Mouse (Mus musculus) stomach, postnatal 0 days (tissue): ENCODE data around the gene Tapbp. TPM values are rescaled to one million over a fixed set of nuclear protein-coding genes. Genes with fewer than 3 reads are reported as not detected.

Experiments
- ATAC-seq: fragments of 200-750 bp; cut with Nextera tagmentation; 2 replicates; pipeline ENCODE4 v1.8.0; 2017; ENCODE audit not compliant: low FRiP score, low TSS enrichment
- DNase-seq: peaks from one replicate; pipeline ENCODE4 v3.0.0-alpha.2; 2016; ENCODE audit warnings: low spot score
- H3K27ac ChIP-seq: fragments of 300-500 bp; sonication (generic); replicated peaks from 2 replicates; pipeline ENCODE4 v1.5.1; 2014; ENCODE audit warnings: mild to moderate bottlenecking, control low read depth
- H3K27me3 ChIP-seq: fragments of 300-500 bp; sonication (generic); 2 replicates; pipeline ENCODE4 v1.6.1; 2014; ENCODE audit warnings: low read length; ENCODE audit not compliant: control insufficient read depth, insufficient read depth
- H3K36me3 ChIP-seq: fragments of 300-500 bp; sonication (generic); 2 replicates; pipeline ENCODE4 v1.6.1; 2014; ENCODE audit warnings: low read length, mixed read lengths; ENCODE audit not compliant: control insufficient read depth, insufficient read depth
- H3K4me1 ChIP-seq: fragments of 300-500 bp; sonication (generic); replicated peaks from 2 replicates; pipeline ENCODE4 v1.6.1; 2014; ENCODE audit warnings: antibody characterized with exemption; ENCODE audit not compliant: control insufficient read depth, insufficient read depth
- H3K4me2 ChIP-seq: fragments of 300-500 bp; sonication (generic); replicated peaks from 2 replicates; pipeline ENCODE4 v1.6.1; 2014; ENCODE audit warnings: low read depth, mild to moderate bottlenecking, control low read depth, moderate library complexity
- H3K4me3 ChIP-seq: fragments of 300-500 bp; sonication (generic); 2 replicates; pipeline ENCODE4 v1.5.1; 2014; ENCODE audit warnings: low read depth, low read length, control low read depth
- H3K9ac ChIP-seq: fragments of 300-500 bp; sonication (generic); 2 replicates; pipeline ENCODE4 v1.6.1; 2014; ENCODE audit warnings: mild to moderate bottlenecking, low read length, control low read depth, mixed read lengths
- H3K9me3 ChIP-seq: fragments of 300-500 bp; sonication (generic); 2 replicates; pipeline ENCODE4 v1.6.1; 2016; ENCODE audit warnings: low read length; ENCODE audit not compliant: control insufficient read depth
- CTCF ChIP-seq: IDR thresholded peaks from 2 replicates; pipeline ENCODE4 v1.5.1; 2016; ENCODE audit warnings: antibody characterized with exemption, low read depth, mild to moderate bottlenecking, moderate library complexity
- EP300 ChIP-seq: optimal IDR thresholded peaks from 2 replicates; pipeline ENCODE3; 2016; ENCODE audit warnings: antibody characterized with exemption
- WGBS: fragments of 180-500 bp; shearing (Covaris S2); extraction: QIAGEN DNeasy Blood & Tissue Kit; methylation state at CpG from one replicate; pipeline ENCODE4 v1.1.7; 2014; 5-methylcytosine and 5-hydroxymethylcytosine counted together
- polyA plus RNA-seq: library from polyadenylated mRNA; unstranded; fragments of >200 nt; fragmentation: Nextera tagmentation; extraction: Ambion mirVana; gene quantifications from 2 replicates; pipeline ENCODE4 v1.2.1, GENCODE M21; 2015

Tapbp gene
- polyA plus RNA-seq, 1 experiment from 2014 or later: 63.7 TPM

DNA sequence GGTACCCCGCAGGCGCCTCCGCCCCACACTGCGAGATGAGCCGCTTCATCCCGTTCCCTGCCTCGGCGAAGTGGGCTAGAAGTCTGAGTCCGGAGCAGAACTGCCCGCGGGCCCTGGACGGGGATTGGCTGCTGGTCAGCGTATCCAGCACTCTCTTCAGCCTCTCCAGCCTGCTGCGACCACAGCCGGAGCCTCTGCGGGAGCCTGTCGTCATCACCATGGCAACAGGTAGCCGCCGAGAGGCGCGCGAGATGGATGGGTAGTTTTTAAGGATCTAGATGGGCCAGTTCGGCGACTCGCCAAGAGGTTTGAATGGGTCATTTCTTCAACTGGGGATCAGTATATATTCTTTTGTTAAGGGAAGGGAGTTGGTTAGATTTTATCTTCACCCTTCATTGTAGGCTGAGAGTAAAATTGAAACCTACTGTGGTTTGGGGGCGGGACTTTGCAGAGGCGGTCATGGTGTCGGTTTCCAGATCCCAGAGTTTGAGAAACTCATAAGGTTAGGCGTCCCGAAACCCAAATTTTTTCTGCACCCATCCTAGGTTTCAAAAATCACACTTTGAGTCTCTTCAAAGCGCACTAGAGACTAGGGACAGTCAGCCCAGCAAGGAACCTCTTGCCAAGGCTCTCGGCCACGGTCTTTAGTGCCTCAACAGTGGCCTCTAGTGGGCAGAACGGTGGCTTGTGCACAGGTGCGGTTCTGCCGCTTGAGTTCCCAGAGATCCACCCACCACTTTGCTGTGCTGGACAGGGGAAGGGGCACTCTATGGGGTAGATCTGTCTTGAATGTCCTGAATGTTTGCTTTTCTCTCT is 4.8 kb downstream of the Tapbp start:
- Histone ChIP-seq H3K4me2 (peak overlapping the region; percentile 96), H3K27me3 (no peaks in the 10 kb centered on the region), H3K27ac (peak overlapping the region; percentile 89), H3K4me3 (peak overlapping the region; percentile 77), H3K9ac (peak overlapping the region; percentile 82), H3K36me3 (peaks cover 3% of the 10 kb centered on the region; the same call in 1 of the 2 replicates), H3K4me1 (no peaks in the 10 kb centered on the region), H3K9me3 (no peaks in the 10 kb centered on the region)
- ATAC-seq: peak; percentile 9; the same call in 1 of the 2 replicates
- DNase-seq: peak; percentile 90
- under 1% methylated on average over 36 of the region's 36 CpGs for WGBS
- TF ChIP-seq CTCF (peak; percentile 91), EP300 (no peak)

GRCm38 (mm10) chr17:33921361-33921760 is 5.7 kb downstream of the Tapbp start:
- WGBS: 85% methylated on average over 7 of the region's 7 CpGs
- no peak for ATAC-seq
- peaks cover 7% of the 10 kb centered on the region; the same call in 1 of the 2 replicates for H3K36me3 ChIP-seq

DNA sequence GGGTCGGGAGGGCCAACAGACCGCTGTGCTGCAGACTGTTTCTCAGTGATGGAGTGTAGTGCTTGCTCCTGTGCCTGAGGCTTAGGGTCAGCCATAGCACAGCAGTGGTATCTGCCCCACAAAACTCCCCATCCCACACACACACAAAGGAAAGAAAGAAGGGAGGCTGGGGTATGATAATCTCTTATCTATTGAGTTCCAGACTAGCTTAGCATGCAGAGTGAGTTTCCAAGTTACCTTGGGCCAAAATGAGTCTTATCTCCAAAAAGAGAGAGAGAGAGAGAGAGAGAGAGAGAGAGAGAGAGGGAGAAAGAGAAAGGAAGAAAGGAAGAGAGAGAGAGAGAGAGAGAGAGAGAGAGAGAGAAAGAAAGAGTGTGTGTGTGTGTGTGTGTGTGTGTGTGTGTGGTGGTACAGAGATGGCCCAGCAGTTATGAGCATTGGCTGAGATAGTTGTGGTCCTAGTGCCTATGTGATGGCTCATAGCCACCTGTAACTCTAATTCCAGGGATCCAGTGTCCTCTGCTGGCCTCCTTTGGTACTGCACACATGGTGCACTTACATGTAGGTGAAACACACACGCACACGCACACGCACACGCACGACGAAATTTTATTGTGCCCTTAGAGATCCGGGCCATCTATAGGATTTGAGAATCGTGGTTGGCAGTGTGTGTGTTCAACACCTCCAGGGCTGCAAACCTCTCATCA is 9.0 kb downstream of the Tapbp start:
- no peak for ATAC-seq
- H3K4me2 ChIP-seq: no peak overlapping the region
- H3K36me3 ChIP-seq: peaks cover 9% of the 10 kb centered on the region; the same call in 1 of the 2 replicates
- no peaks in the 10 kb centered on the region for H3K9me3 ChIP-seq
- TF ChIP-seq CTCF (peak; percentile 69), EP300 (no peak)
- peak; percentile 58 for DNase-seq
- H3K9ac ChIP-seq: no peak overlapping the region
- no peak overlapping the region for H3K4me3 ChIP-seq
- H3K4me1 ChIP-seq: 0 out of 2 replicates have a peak, but pooled peaks cover 3% of the 10 kb centered on the region
- no peaks in the 10 kb centered on the region for H3K27me3 ChIP-seq
- WGBS: 87% methylated on average over 10 of the region's 10 CpGs
- H3K27ac ChIP-seq: no peak overlapping the region

More at GRCm38 (mm10) chr17:33921361-33921760, 5.7 kb downstream of the Tapbp start:
- DNase-seq: no peak
- H3K9ac ChIP-seq: no peak overlapping the region
- no peak for TF ChIP-seq CTCF
- TF ChIP-seq EP300: no peak
- H3K4me2 ChIP-seq: no peak overlapping the region; the same call in 1 of the 2 replicates
- no peaks in the 10 kb centered on the region for H3K4me1 ChIP-seq
- H3K4me3 ChIP-seq: no peak overlapping the region
- H3K9me3 ChIP-seq: no peaks in the 10 kb centered on the region
- no peaks in the 10 kb centered on the region for H3K27me3 ChIP-seq
- H3K27ac ChIP-seq: no peak overlapping the region

GRCm38 (mm10) chr17:33925406-33926116 is 9.9 kb downstream of the Tapbp start:
- TF ChIP-seq EP300 (no peak), CTCF (peak; percentile 47)
- Histone ChIP-seq H3K4me1 (0 out of 2 replicates have a peak, but pooled peaks cover 3% of the 10 kb centered on the region), H3K36me3 (peaks cover 9% of the 10 kb centered on the region; the same call in 1 of the 2 replicates), H3K9me3 (no peaks in the 10 kb centered on the region), H3K4me2 (no peak overlapping the region), H3K4me3 (no peak overlapping the region), H3K27me3 (no peaks in the 10 kb centered on the region), H3K9ac (no peak overlapping the region), H3K27ac (no peak overlapping the region)
- peak; percentile 15 for DNase-seq
- 83% methylated on average over 21 of the region's 21 CpGs for WGBS
- ATAC-seq: no peak

DNA sequence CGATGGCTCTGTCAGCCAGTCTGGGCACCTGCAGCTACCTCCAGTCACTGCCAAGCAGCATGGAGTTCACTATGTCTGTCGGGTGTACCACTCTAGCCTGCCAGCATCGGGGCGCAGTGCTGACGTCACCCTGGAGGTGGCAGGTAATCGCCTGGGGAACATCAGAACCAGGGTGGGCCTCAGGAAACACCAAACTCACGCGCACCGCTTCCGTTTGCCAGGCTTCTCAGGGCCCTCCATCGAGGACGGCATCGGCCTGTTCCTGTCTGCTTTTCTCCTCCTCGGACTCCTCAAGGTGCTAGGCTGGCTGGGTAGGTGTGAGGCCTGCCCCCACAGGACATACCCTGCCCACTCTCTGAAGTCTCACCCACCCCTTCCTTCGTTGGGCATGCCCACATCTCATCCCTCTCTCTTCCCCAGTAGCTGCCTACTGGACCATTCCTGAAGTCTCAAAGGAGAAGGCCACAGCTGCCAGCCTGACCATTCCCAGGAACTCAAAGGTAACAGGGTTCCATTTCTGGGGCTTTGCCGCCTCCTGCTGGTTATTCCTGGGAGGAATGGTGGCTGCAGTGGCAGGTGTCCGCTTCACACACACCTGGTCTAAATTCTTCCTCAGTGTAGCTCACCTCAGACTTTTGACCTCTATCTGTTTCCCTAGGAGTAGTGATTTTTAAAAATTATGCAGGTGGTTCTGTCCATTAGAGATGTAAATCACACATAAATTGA is 10.7 kb downstream of the Tapbp start:
- ATAC-seq (no peak), DNase-seq (peak; percentile 77)
- peak; percentile 70 for TF ChIP-seq CTCF
- TF ChIP-seq EP300: no peak

More for the DNA sequence above, 10.7 kb downstream of the Tapbp start:
- no peak overlapping the region for H3K9ac ChIP-seq
- H3K36me3 ChIP-seq: peaks cover 9% of the 10 kb centered on the region; the same call in 1 of the 2 replicates
- no peak overlapping the region for H3K4me2 ChIP-seq
- H3K27ac ChIP-seq: no peak overlapping the region
- no peak overlapping the region for H3K4me3 ChIP-seq
- WGBS: 72% methylated on average over 17 of the region's 17 CpGs
- H3K27me3 ChIP-seq: no peaks in the 10 kb centered on the region
- no peaks in the 10 kb centered on the region for H3K9me3 ChIP-seq
- H3K4me1 ChIP-seq: 0 out of 2 replicates have a peak, but pooled peaks cover 3% of the 10 kb centered on the region
